Comparison of ENCODE assay signal across 8 mouse cellular contexts in genomic region chr6:72162155-72162890, GRCm38 (mm10).
A peak's percentile ranks its signal among the peaks of the same experiment; 100 is the strongest.
DNase-seq lines count a peak whose midpoint lies in the region; ATAC-seq and TF ChIP-seq lines count a peak whose summit lies in the region.

No protein-coding gene starts in this region.

- DNase-seq in lung, adult 18-20 months, result peak; percentile 69 to 75
- no peak for DNase-seq in lung, adult 2 months
- no peak for DNase-seq in embryonic facial prominence, embryonic 14.5 days (ENCODE audit: low spot score)
- peak; percentile 68 for DNase-seq in lung, postnatal 0 days (ENCODE audit: low spot score)
- no peak for DNase-seq in frontal cortex, postnatal 25 days (ENCODE audit: low spot score in 2 of 2)
- no peak for DNase-seq in left cerebral cortex, postnatal 25 days (ENCODE audit: low spot score in 2 of 2)

- TF ChIP-seq POLR2A in lung, adult 2 months (IDR thresholded peaks at IDR 0.05; ENCODE audit: borderline replicate concordance, extremely low read depth, low read depth, low read length), result no peak

- H3K27me3 ChIP-seq in embryonic facial prominence, embryonic 14.5 days (replicated peaks; ENCODE audit: control insufficient read depth, insufficient read depth, low read length), result no peaks in the 10 kb centered on the region
- H3K27me3 ChIP-seq in intestine, postnatal 0 days (replicated peaks; ENCODE audit: control insufficient read depth, insufficient read depth, low read length), result no peaks in the 10 kb centered on the region
- no peaks in the 10 kb centered on the region for H3K27me3 ChIP-seq in lung, postnatal 0 days (replicated peaks; ENCODE audit: insufficient read depth, low read length)
- H3K27me3 ChIP-seq in midbrain, embryonic 15.5 days (replicated peaks), result no peaks in the 10 kb centered on the region

- no peak overlapping the region for H3K27ac ChIP-seq in embryonic facial prominence, embryonic 14.5 days (replicated peaks; ENCODE audit: low read depth, low read length)
- H3K27ac ChIP-seq in intestine, postnatal 0 days (ENCODE audit: low read depth, low read length), result no peak overlapping the region
- no peak overlapping the region for H3K27ac ChIP-seq in lung, postnatal 0 days (ENCODE audit: low read length)
- no peak overlapping the region for H3K27ac ChIP-seq in midbrain, embryonic 15.5 days

- H3K9me3 ChIP-seq in embryonic facial prominence, embryonic 14.5 days (ENCODE audit: control insufficient read depth, low read length), result no peaks in the 10 kb centered on the region
- H3K9me3 ChIP-seq in intestine, postnatal 0 days (ENCODE audit: control insufficient read depth), result no peaks in the 10 kb centered on the region
- H3K9me3 ChIP-seq in lung, postnatal 0 days (ENCODE audit: low read length), result no peaks in the 10 kb centered on the region
- no peaks in the 10 kb centered on the region for H3K9me3 ChIP-seq in midbrain, embryonic 15.5 days

- peak; percentile 84 for TF ChIP-seq EP300 in lung, postnatal 0 days (IDR thresholded peaks at IDR 0.05)

- 0 out of 2 replicates have a peak overlapping the region, but pooled peaks have one; percentile 18 for H3K4me2 ChIP-seq in embryonic facial prominence, embryonic 14.5 days (ENCODE audit: low read depth, low read length)
- H3K4me2 ChIP-seq in intestine, postnatal 0 days (replicated peaks; ENCODE audit: low read depth), result no peak overlapping the region; the same call in 1 of the 2 replicates
- 0 out of 2 replicates have a peak overlapping the region, but pooled peaks have one; percentile 2 for H3K4me2 ChIP-seq in lung, postnatal 0 days (replicated peaks; ENCODE audit: low read depth, low read length)
- no peak overlapping the region for H3K4me2 ChIP-seq in midbrain, embryonic 15.5 days

- peaks cover 7% of the 10 kb centered on the region; the same call in 1 of the 2 replicates for H3K4me1 ChIP-seq in lung, adult 2 months (ENCODE audit: control insufficient read depth, insufficient read depth, low read length)
- H3K4me1 ChIP-seq in embryonic facial prominence, embryonic 14.5 days (ENCODE audit: control insufficient read depth, insufficient read depth, low read length), result 0 out of 2 replicates have a peak, but pooled peaks cover 3% of the 10 kb centered on the region
- H3K4me1 ChIP-seq in intestine, postnatal 0 days (replicated peaks; ENCODE audit: control insufficient read depth, insufficient read depth, low read length), result no peaks in the 10 kb centered on the region
- H3K4me1 ChIP-seq in lung, postnatal 0 days (ENCODE audit: insufficient read depth, low read depth, low read length), result no peaks in the 10 kb centered on the region
- H3K4me1 ChIP-seq in midbrain, embryonic 15.5 days, result peaks cover 5% of the 10 kb centered on the region; the same call in 1 of the 2 replicates

- H3K36me3 ChIP-seq in embryonic facial prominence, embryonic 14.5 days (ENCODE audit: control insufficient read depth, insufficient read depth, low read length), result no peaks in the 10 kb centered on the region
- no peaks in the 10 kb centered on the region for H3K36me3 ChIP-seq in intestine, postnatal 0 days (ENCODE audit: control insufficient read depth, insufficient read depth)
- no peaks in the 10 kb centered on the region for H3K36me3 ChIP-seq in lung, postnatal 0 days (ENCODE audit: insufficient read depth, low read length)
- H3K36me3 ChIP-seq in midbrain, embryonic 15.5 days (replicated peaks), result no peaks in the 10 kb centered on the region

- TF ChIP-seq CTCF in lung, adult 2 months (IDR thresholded peaks at IDR 0.05; ENCODE audit: insufficient read depth, low read length), result no peak
- TF ChIP-seq CTCF in intestine, postnatal 0 days (IDR thresholded peaks at IDR 0.05; ENCODE audit: low read depth), result no peak
- no peak for TF ChIP-seq CTCF in lung, postnatal 0 days (IDR thresholded peaks at IDR 0.05)

- ATAC-seq in embryonic facial prominence, embryonic 14.5 days (ENCODE audit: low read depth), result no peak
- peak; percentile 61 for ATAC-seq in intestine, postnatal 0 days
- ATAC-seq in lung, postnatal 0 days, result peak; percentile 63
- no peak for ATAC-seq in midbrain, embryonic 15.5 days (replicated peaks)

- H3K4me3 ChIP-seq in lung, adult 2 months (replicated peaks; ENCODE audit: extremely low read depth, low read depth, low read length), result no peak overlapping the region
- H3K4me3 ChIP-seq in embryonic facial prominence, embryonic 14.5 days (ENCODE audit: low read depth, low read length), result no peak overlapping the region
- no peak overlapping the region for H3K4me3 ChIP-seq in intestine, postnatal 0 days (ENCODE audit: low read depth, low read length)
- H3K4me3 ChIP-seq in lung, postnatal 0 days (ENCODE audit: low read depth, low read length), result no peak overlapping the region
- H3K4me3 ChIP-seq in midbrain, embryonic 15.5 days, result no peak overlapping the region

- intact Hi-C loops in left cerebral cortex, postnatal 25 days (cut with DNase I), result no loop called here

- 23% methylated on average over 19 of the region's 19 CpGs for WGBS in lung, adult 2 months
- 22% methylated on average over 19 of the region's 19 CpGs for WGBS in embryonic facial prominence, embryonic 14.5 days
- WGBS in intestine, postnatal 0 days, result 34% methylated on average over 19 of the region's 19 CpGs
- WGBS in lung, postnatal 0 days, result 17% methylated on average over 19 of the region's 19 CpGs
- WGBS in midbrain, embryonic 15.5 days, result 67% methylated on average over 19 of the region's 19 CpGs

- 0 out of 2 replicates have a peak overlapping the region, but pooled peaks have one; percentile 37 for H3K9ac ChIP-seq in embryonic facial prominence, embryonic 14.5 days (ENCODE audit: low read depth, low read length)
- no peak overlapping the region for H3K9ac ChIP-seq in intestine, postnatal 0 days (ENCODE audit: low read depth, low read length)
- H3K9ac ChIP-seq in lung, postnatal 0 days (replicated peaks; ENCODE audit: low read depth), result no peak overlapping the region
- no peak overlapping the region for H3K9ac ChIP-seq in midbrain, embryonic 15.5 days

Comparison
In these comparisons a context has a peak if more than half of its experiments do, and no peak if none do; other contexts are left out.
1. DNase-seq: peak in lung, adult 18-20 months (2 of 2) and lung, postnatal 0 days (single experiment); none in lung, adult 2 months (single experiment), embryonic facial prominence, embryonic 14.5 days (single experiment), frontal cortex, postnatal 25 days (0 of 2) and left cerebral cortex, postnatal 25 days (0 of 2).
2. ATAC-seq: peak in intestine, postnatal 0 days (single experiment) and lung, postnatal 0 days (single experiment); none in embryonic facial prominence, embryonic 14.5 days (single experiment) and midbrain, embryonic 15.5 days (single experiment).
3. H3K4me2 ChIP-seq: peak in embryonic facial prominence, embryonic 14.5 days (single experiment) and lung, postnatal 0 days (single experiment); none in intestine, postnatal 0 days (single experiment) and midbrain, embryonic 15.5 days (single experiment).